Mouse (Mus musculus) heart, embryonic 16.5 days (tissue): Measurements from ENCODE around the gene Ncam1. TPM values are rescaled to one million over a fixed set of nuclear protein-coding genes. Genes with fewer than 3 reads are reported as not detected.

Experiments used
- ATAC-seq: fragments of 200-750 bp; cut with Nextera tagmentation; replicated peaks from 2 replicates; pipeline ENCODE4 v1.8.0; 2017; ENCODE audit warnings: moderate number of reproducible peaks; ENCODE audit not compliant: insufficient read depth, low FRiP score; ENCODE audit errors: extremely low read depth
- H3K27ac ChIP-seq: fragments of 300-500 bp; sonication (generic); 2 replicates; pipeline ENCODE4 v1.5.1; 2014; ENCODE audit warnings: mild to moderate bottlenecking, low read length, control low read depth, moderate library complexity
- H3K27me3 ChIP-seq: fragments of 300-500 bp; sonication (generic); 2 replicates; pipeline ENCODE4 v1.6.1; 2014; ENCODE audit warnings: low read length, mixed read lengths; ENCODE audit not compliant: control insufficient read depth, insufficient read depth
- H3K36me3 ChIP-seq: fragments of 300-500 bp; sonication (generic); 2 replicates; pipeline ENCODE4 v1.6.1; 2014; ENCODE audit not compliant: control insufficient read depth, insufficient read depth
- H3K4me1 ChIP-seq: fragments of 300-500 bp; sonication (generic); 2 replicates; pipeline ENCODE4 v1.6.1; 2014; ENCODE audit warnings: low read length, mixed read lengths; ENCODE audit not compliant: control insufficient read depth, insufficient read depth
- H3K4me2 ChIP-seq: fragments of 300-500 bp; sonication (generic); 2 replicates; pipeline ENCODE4 v1.6.1; 2014; ENCODE audit warnings: low read depth, mild to moderate bottlenecking, control low read depth, low read length
- H3K4me3 ChIP-seq: fragments of 300-500 bp; sonication (generic); 2 replicates; pipeline ENCODE4 v1.5.1; 2014; ENCODE audit warnings: mild to moderate bottlenecking, control low read depth, low read length
- H3K9ac ChIP-seq: fragments of 300-500 bp; sonication (generic); 2 replicates; pipeline ENCODE4 v1.6.1; 2014; ENCODE audit warnings: low read length, control low read depth
- H3K9me3 ChIP-seq: fragments of 300-500 bp; sonication (generic); replicated peaks from 2 replicates; pipeline ENCODE4 v1.6.1; 2016; ENCODE audit warnings: low read length; ENCODE audit not compliant: control insufficient read depth
- WGBS: fragments of 180-500 bp; shearing (Covaris S2); extraction: QIAGEN DNeasy Blood & Tissue Kit; methylation state at CpG from one replicate; pipeline ENCODE4 v1.1.7; 2014; 5-methylcytosine and 5-hydroxymethylcytosine counted together
- polyA plus RNA-seq: library from polyadenylated mRNA; unstranded; fragments of >200 nt; fragmentation: Nextera tagmentation; extraction: Ambion mirVana; gene quantifications from 2 replicates; pipeline ENCODE4 v1.2.1, GENCODE M21; 2015

The Ncam1 gene
- polyA plus RNA-seq, 1 experiment from 2014 or later, result 153 TPM

DNA sequence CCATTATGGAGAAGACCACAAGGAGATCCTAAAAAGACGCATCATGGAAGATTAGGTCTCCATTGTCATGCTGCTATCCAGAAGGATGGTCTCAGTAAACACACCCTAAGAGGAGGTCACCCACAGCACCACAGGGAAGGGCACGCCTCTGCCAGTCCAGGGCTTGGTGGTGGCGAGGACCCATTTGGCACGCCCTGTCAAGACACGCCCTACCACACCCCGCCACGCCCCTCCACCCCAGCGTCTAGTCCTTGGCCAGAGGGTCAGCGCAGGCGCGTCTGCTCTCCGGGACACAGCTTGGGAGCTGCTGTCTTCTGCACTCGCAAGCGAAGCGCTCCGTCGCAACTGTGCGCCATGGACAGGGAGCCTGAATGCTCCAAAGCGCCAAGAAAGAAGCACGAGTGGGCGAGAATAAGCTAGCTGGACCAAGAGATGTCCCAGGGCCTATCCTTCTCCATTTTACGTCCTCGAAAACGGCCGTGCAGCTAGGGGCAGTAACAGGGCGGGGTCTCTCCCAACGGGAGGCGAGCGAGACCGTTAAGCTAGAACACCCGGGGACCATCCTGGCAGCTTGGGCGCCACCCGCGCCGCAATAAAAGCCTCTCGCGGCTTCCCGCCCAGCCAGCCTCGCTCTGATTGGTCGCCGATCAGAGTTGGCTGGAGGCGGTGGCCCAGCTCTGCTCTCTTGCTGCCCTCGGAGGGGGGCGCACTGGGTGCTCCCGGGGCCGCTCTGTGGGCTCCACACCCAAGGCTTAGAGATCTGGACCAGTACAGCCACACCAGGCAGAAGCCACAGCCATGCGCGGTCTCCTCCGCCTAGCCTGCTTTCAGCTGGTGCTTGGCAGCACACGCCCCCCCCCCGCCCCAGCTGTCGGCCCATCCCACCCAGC, 1.9 kb downstream of the Ncam1 start:
- WGBS, result 1% methylated on average over 52 of the region's 52 CpGs
- Histone ChIP-seq H3K4me2 (peak overlapping the region; percentile 83), H3K4me3 (peak overlapping the region; percentile 81), H3K27ac (peak overlapping the region; percentile 82), H3K9ac (peak overlapping the region; percentile 84), H3K36me3 (no peaks in the 10 kb centered on the region), H3K27me3 (no peaks in the 10 kb centered on the region), H3K4me1 (peaks cover 34% of the 10 kb centered on the region), H3K9me3 (no peaks in the 10 kb centered on the region)
- peak; percentile 81 for ATAC-seq

DNA sequence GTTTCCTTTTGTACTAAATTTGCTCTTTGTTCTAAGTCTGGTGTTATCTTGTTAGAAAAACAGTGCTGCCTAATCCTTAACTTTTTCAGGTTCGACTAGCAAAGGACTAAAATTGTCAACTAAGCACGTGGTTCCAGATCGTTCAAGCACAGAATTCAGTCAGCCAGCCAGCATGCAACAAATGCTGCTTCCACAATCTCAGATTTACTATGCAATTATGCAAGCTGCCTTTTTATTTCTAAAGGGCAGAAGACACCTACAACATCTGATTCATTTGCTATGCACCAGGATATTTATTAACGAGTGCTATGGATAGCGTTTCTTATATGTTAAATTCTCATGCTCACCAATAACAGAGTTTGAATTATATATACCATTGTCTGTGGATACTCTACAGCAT, 2.8 kb downstream of the Ncam1 start:
- no peak for ATAC-seq
- Histone ChIP-seq H3K4me1 (peaks cover 30% of the 10 kb centered on the region), H3K27ac (no peak overlapping the region), H3K9me3 (no peaks in the 10 kb centered on the region), H3K27me3 (no peaks in the 10 kb centered on the region), H3K9ac (no peak overlapping the region), H3K4me3 (no peak overlapping the region), H3K4me2 (no peak overlapping the region), H3K36me3 (no peaks in the 10 kb centered on the region)
- 59% methylated on average over 5 of the region's 5 CpGs for WGBS

DNA sequence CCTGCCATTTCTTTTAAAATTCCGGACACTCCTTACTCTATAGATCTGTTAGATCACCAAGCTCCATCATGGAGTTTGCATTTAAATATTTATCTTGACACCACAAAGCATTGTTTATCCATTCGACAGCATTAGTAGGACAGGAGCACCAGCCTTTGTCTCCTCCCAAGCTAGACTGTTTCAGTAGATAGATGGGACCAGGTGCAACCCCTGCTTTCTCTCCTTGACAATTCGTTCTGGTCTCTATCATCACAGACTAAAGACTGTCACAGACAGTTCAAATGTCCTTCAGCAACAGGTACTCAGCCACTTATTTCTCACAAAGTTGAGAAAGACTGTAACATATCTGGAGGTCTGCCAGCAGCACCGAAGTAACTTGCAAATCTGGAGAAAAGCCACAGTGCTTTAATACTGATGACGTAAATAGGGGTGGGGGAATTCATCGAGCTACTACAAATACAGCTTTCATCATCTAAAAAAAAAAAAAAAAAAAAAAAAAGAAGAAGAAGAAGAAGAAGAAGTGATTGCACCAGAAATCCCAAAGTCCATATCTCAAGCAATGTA, 4.7 kb downstream of the Ncam1 start:
- ATAC-seq, result no peak
- H3K4me3 ChIP-seq, result no peak overlapping the region
- no peak overlapping the region for H3K27ac ChIP-seq
- 38% methylated on average over 6 of the region's 6 CpGs for WGBS
- H3K9ac ChIP-seq, result no peak overlapping the region
- no peaks in the 10 kb centered on the region for H3K27me3 ChIP-seq
- H3K36me3 ChIP-seq, result no peaks in the 10 kb centered on the region
- no peak overlapping the region for H3K4me2 ChIP-seq
- peaks cover 20% of the 10 kb centered on the region for H3K4me1 ChIP-seq
- H3K9me3 ChIP-seq, result no peaks in the 10 kb centered on the region

DNA sequence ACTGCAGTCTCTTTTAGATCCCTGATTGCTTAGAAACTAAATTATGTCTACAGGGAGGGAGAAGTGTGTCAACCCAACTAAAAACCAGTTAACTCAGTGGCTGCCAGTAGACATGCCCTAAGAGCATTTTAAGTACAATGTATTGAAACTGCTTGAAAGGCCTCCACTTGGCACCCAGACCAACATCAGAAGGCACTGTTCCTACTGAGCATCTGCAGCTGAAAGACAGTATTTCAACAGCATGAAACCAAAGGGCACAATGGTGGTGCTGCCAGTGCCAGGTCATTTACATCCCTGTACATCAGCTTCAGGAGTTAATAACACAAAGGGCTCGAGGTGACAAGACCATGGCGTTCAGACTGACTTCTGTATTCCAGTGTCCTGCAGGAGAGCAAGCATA, 5.5 kb downstream of the Ncam1 start:
- no peak overlapping the region for H3K9ac ChIP-seq
- no peak for ATAC-seq
- H3K27me3 ChIP-seq, result no peaks in the 10 kb centered on the region
- peaks cover 20% of the 10 kb centered on the region for H3K4me1 ChIP-seq
- WGBS, result 79% methylated on average over 2 of the region's 2 CpGs
- H3K4me2 ChIP-seq, result no peak overlapping the region
- H3K9me3 ChIP-seq, result no peaks in the 10 kb centered on the region
- no peak overlapping the region for H3K4me3 ChIP-seq
- no peak overlapping the region for H3K27ac ChIP-seq
- H3K36me3 ChIP-seq, result no peaks in the 10 kb centered on the region

DNA sequence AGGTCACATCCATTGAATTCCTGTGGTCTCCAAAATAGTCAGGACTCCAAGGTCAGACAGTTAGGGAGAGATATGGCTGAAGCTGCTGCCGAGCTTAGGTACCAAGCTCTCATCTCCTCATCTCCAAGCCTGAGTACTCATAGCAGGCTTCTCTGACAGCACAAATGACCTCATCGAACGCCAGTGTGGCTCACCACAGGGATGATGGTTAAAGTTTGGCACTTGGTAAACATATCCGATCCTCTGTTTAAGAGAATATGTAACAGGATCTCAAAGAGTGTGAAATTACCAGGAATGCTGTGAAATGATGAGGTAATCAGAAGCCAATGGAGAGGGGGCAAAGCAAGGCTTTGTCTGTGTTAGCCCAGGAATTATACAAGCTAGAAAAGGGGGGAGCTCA, 6.1 kb downstream of the Ncam1 start:
- H3K4me3 ChIP-seq, result no peak overlapping the region
- no peak overlapping the region for H3K27ac ChIP-seq
- no peaks in the 10 kb centered on the region for H3K36me3 ChIP-seq
- no peak for ATAC-seq
- no peaks in the 10 kb centered on the region for H3K27me3 ChIP-seq
- peaks cover 20% of the 10 kb centered on the region for H3K4me1 ChIP-seq
- H3K4me2 ChIP-seq, result no peak overlapping the region
- WGBS, result 58% methylated on average over 4 of the region's 4 CpGs
- no peak overlapping the region for H3K9ac ChIP-seq
- H3K9me3 ChIP-seq, result no peaks in the 10 kb centered on the region

DNA sequence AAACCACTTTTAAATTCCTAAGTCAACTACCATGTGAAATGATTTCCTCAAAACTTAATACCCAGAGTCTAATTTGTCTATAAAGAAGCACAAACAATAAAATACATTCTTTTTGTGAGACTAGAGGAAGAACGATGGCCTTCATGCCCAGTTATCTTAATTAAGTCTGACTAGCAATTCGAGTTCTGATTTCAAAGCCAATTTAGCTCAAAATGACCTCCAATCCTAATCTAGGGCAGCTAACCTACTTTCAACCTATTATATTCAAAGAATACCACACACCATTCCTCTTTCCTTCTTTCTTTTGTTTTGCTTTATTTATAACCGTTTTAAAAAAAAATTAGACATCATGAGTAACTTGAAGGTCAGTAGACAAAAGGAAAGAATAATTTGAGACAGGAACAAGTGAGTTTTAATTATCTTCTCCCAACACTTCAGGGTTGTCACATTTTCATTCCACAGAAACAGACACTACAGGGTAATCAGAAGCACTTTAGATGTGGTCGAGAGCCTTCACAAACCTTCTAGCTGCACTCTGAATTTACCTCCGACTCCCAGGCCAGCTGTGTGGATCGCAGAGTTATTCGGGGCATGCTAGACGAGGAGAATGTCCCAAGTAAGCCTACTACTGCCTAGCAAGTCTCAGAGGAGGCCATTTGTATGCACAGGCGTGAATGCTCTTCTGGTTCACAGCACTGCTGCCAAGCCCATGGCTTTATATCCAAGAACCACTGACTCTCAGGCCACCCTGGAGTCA, 17.5 kb downstream of the Ncam1 start:
- no peak overlapping the region for H3K4me2 ChIP-seq
- H3K27ac ChIP-seq, result peak overlapping the region; percentile 80

DNA sequence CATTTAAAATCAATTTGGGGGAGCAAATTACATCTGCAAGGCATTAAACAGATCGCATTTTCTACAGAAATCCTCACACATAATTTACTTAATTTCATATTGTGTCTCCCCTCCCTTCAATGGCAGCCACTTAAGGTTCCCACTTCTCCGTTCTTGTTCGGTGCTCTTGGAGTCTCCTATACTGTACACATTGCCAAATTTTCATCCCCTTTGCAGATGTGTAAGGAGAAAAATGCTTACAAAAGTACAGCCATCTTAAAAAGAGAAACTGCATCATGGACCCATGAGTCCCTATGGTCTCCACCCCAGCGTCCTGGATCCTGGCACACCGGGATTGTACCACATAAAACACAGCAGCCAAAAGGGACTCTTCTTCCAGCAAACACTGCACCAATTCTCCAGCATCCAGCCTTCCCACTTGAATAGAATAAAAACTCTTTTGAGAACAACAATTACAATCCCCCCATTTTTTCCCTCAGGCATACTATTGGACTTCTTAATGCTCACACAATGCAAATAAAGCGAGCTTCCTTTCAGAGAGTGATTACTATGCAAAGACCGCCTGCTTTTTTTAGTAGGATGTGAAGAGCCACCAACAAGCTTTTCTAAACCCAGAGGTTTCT, 21.6 kb downstream of the Ncam1 start:
- Histone ChIP-seq H3K4me3 (no peak overlapping the region), H3K9ac (no peak overlapping the region), H3K9me3 (no peaks in the 10 kb centered on the region), H3K4me1 (peaks cover 10% of the 10 kb centered on the region), H3K27ac (no peak overlapping the region), H3K27me3 (no peaks in the 10 kb centered on the region), H3K36me3 (no peaks in the 10 kb centered on the region), H3K4me2 (no peak overlapping the region)
- 82% methylated on average over 7 of the region's 7 CpGs for WGBS
- no peak for ATAC-seq

More for the DNA sequence above, 17.5 kb downstream of the Ncam1 start:
- Histone ChIP-seq H3K4me1 (peaks cover 9% of the 10 kb centered on the region), H3K9me3 (0 out of 2 replicates have a peak, but pooled peaks cover 2% of the 10 kb centered on the region), H3K4me3 (no peak overlapping the region), H3K36me3 (no peaks in the 10 kb centered on the region), H3K27me3 (no peaks in the 10 kb centered on the region), H3K9ac (no peak overlapping the region)
- ATAC-seq, result no peak
- WGBS, result 51% methylated on average over 9 of the region's 9 CpGs

DNA sequence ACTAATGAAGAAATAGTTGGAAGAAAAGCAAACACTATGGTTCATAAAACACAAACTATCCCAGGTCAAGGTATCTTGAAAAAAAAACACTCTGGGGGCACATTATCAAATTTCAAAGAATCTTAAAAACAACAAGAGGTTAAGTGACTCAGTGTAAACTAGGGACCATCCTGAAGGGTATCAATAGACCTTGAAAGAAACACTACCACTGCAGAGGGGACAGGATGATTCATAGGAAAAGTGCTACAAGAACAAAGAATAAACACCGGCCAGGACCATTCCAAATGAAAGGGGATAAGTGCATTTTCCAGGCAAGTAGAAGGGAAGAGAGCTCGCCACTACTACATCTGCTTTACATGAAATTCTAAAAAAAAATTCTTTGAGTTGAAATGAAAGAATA, 32.1 kb downstream of the Ncam1 start:
- no peaks in the 10 kb centered on the region for H3K9me3 ChIP-seq
- no peak overlapping the region for H3K27ac ChIP-seq
- H3K27me3 ChIP-seq, result no peaks in the 10 kb centered on the region
- no peaks in the 10 kb centered on the region for H3K36me3 ChIP-seq
- ATAC-seq, result no peak
- peaks cover 6% of the 10 kb centered on the region for H3K4me1 ChIP-seq
- H3K9ac ChIP-seq, result no peak overlapping the region
- H3K4me2 ChIP-seq, result no peak overlapping the region
- no peak overlapping the region for H3K4me3 ChIP-seq
- WGBS, result 65% methylated on average over 2 of the region's 2 CpGs
